Mouse (Mus musculus) hindbrain, embryonic 14.5 days (tissue): ENCODE results near the gene Tsc22d3. TPM values are rescaled to one million over a fixed set of nuclear protein-coding genes. Genes with fewer than 3 reads are reported as not detected.
A peak's percentile ranks its signal among the peaks of the same experiment; 100 is the strongest.
"Not testable (repeated sequence)": the region's sequence is repeated elsewhere in the genome, so short reads cannot be mapped to it uniquely, and the experiment has no call there.

ENCODE experiments used
- ATAC-seq: fragments of 200-750 bp; cut with Nextera tagmentation; 2 replicates; pipeline ENCODE4 v1.8.0; 2017; ENCODE audit warnings: moderate number of reproducible peaks, mild to moderate bottlenecking, moderate TSS enrichment, moderate library complexity; ENCODE audit not compliant: low FRiP score
- DNase-seq: peaks from one replicate; pipeline ENCODE4 v3.0.0-alpha.2; 2015; ENCODE audit warnings: low spot score
- H3K27ac ChIP-seq: fragments of 300-500 bp; sonication (generic); 2 replicates; pipeline ENCODE4 v1.5.1; 2014; ENCODE audit warnings: mild to moderate bottlenecking, moderate library complexity
- H3K27me3 ChIP-seq: fragments of 300-500 bp; sonication (generic); 2 replicates; pipeline ENCODE4 v1.6.1; 2014; ENCODE audit warnings: mild to moderate bottlenecking, low read length, mixed read lengths; ENCODE audit not compliant: control insufficient read depth, insufficient read depth
- H3K36me3 ChIP-seq: fragments of 300-500 bp; sonication (generic); replicated peaks from 2 replicates; pipeline ENCODE4 v1.6.1; 2014; ENCODE audit not compliant: control insufficient read depth, insufficient read depth
- H3K4me1 ChIP-seq: fragments of 300-500 bp; sonication (generic); replicated peaks from 2 replicates; pipeline ENCODE4 v1.6.1; 2014; ENCODE audit warnings: antibody characterized with exemption, low read length, mixed read lengths; ENCODE audit not compliant: control insufficient read depth, insufficient read depth
- H3K4me2 ChIP-seq: fragments of 300-500 bp; sonication (generic); replicated peaks from 2 replicates; pipeline ENCODE4 v1.6.1; 2014; ENCODE audit warnings: mild to moderate bottlenecking, moderate library complexity
- H3K4me3 ChIP-seq: fragments of 300-500 bp; sonication (generic); replicated peaks from 2 replicates; pipeline ENCODE4 v1.5.1; 2014; ENCODE audit warnings: mild to moderate bottlenecking, low read length
- H3K9ac ChIP-seq: fragments of 300-500 bp; sonication (generic); 2 replicates; pipeline ENCODE4 v1.6.1; 2014
- H3K9me3 ChIP-seq: fragments of 300-500 bp; sonication (generic); 2 replicates; pipeline ENCODE4 v1.6.1; 2016; ENCODE audit warnings: low read length; ENCODE audit not compliant: control insufficient read depth
- WGBS: fragments of 180-500 bp; shearing (Covaris S2); extraction: QIAGEN DNeasy Blood & Tissue Kit; methylation state at CpG from one replicate; pipeline ENCODE4 v1.1.7; 2014; 5-methylcytosine and 5-hydroxymethylcytosine counted together
- polyA plus RNA-seq: library from polyadenylated mRNA; unstranded; fragments of >200 nt; fragmentation: Nextera tagmentation; extraction: Ambion mirVana; gene quantifications from 2 replicates; pipeline ENCODE4 v1.2.1, GENCODE M21; 2014

Gene Tsc22d3
- polyA plus RNA-seq, 1 experiment from 2014 or later = 119 TPM

DNA sequence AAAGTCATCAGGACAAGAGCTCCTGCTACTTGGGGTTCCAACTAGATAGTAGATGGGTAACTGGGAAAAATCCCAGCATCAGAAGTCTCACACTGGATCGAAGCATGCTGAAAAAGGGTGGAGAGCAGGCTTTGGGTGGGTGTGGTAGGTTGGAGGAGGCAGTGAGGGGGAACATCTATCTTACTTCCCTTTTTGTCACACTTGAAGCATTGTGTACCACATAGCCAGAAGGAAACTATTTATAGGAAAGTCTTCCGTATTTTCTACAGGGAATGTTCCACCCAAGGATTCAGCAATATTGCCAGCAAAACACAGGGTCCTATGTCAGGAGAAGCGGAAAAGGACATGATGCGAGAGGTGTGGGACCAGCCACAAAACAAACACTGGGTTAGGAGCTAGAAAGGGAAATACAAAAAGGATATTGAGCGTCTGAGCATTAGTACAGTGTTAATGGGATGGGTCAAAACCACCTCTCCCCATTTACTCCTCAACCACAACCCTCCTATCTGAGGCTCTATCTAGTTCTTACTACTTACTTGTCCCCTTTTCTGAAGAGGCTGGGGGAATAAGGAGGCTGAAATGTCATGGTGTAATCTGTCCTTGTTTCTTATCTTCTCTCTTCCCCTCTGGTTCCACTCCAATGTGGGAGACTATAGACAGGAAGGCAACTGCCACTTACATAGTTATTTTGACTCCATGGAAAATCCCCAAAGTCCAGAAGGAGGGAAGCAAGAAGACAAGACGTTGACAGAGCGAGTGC lies 52.6 kb downstream of the Tsc22d3 start:
- peaks cover 64% of the 10 kb centered on the region for H3K27me3 ChIP-seq
- WGBS = 84% methylated on average over 7 of the region's 7 CpGs
- no peak for ATAC-seq

DNA sequence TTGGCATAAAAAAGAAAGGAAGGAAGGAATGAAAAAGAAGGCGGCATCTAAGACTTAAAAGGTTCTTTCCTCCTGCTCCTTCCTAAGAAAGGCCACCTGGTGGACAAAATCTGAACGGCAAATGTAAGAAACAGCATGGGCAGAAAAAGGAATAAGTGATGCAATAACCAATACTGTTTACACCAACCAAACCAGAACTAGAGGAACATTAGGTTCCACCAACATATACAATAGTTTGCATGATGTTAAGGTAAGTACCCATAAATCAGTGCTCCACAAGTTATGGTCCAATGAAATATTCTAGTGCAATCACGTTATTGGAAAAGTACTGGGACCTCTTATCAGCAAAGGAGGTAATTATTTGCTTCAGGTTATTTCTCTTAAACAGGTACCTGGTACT lies 55.7 kb downstream of the Tsc22d3 start:
- Histone ChIP-seq H3K9ac (no peak overlapping the region), H3K27ac (no peak overlapping the region), H3K9me3 (no peaks in the 10 kb centered on the region), H3K4me1 (peaks cover 9% of the 10 kb centered on the region; the same call in 1 of the 2 replicates), H3K4me2 (no peak overlapping the region), H3K36me3 (no peaks in the 10 kb centered on the region), H3K27me3 (peaks cover 58% of the 10 kb centered on the region), H3K4me3 (no peak overlapping the region)
- 36% methylated on average over 3 of the region's 3 CpGs for WGBS
- DNase-seq = peak; percentile 74
- ATAC-seq = no peak

More for the DNA sequence above, 52.6 kb downstream of the Tsc22d3 start:
- Histone ChIP-seq H3K4me3 (no peak overlapping the region), H3K4me1 (no peaks in the 10 kb centered on the region), H3K36me3 (no peaks in the 10 kb centered on the region), H3K4me2 (no peak overlapping the region), H3K9ac (no peak overlapping the region), H3K27ac (no peak overlapping the region), H3K9me3 (no peaks in the 10 kb centered on the region)
- no peak for DNase-seq

DNA sequence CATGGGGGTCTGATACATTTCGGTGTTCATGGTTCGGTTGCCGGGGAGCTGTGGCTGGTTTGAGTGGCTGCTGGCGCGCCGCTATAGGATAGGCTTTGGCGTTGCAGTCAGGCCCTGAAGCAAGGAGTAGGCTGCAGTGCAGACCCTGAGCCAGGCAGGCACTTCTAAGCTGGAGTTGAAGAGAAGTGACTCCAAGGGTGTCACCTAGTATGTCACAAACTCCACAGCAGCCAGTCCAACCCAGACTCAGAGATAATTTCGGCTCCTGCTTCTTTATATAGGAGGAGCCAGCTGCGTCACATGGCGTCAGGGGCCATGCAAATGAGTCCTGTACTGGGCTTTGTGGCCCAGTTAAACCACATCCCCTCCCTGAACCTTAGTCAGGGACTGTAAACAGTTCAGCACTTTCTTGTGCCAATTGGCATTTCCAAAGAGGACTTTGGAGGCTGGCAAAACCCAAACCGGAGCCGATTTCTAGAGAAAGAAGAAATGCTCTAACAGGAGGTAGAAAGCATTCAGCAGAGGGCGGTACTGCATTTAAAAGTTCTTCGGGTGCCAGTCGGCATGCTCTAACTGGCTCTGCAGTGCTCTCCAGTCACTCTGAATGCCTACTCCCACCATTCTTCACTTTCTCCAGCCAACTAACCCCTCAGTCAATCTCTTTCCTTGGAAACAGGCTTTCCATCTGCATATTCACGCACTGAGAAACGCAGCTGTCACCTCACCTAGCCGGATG lies 57.4 kb downstream of the Tsc22d3 start:
- Histone ChIP-seq H3K4me3 (peak overlapping the region; percentile 47), H3K4me1 (peaks cover 9% of the 10 kb centered on the region; the same call in 1 of the 2 replicates), H3K9me3 (no peaks in the 10 kb centered on the region), H3K36me3 (no peaks in the 10 kb centered on the region), H3K27me3 (peaks cover 55% of the 10 kb centered on the region), H3K4me2 (peak overlapping the region; percentile 69), H3K27ac (peak overlapping the region; percentile 89), H3K9ac (peak overlapping the region; percentile 72)
- WGBS = 26% methylated on average over 18 of the region's 18 CpGs
- DNase-seq = peak; percentile 48
- peak; percentile 85 for ATAC-seq

GRCm38 (mm10) chrX:140542474-140542845 lies 58.0 kb downstream of the Tsc22d3 start:
- Histone ChIP-seq H3K4me3 (peak overlapping the region; percentile 47), H3K9ac (peak overlapping the region; percentile 72), H3K27me3 (peaks cover 49% of the 10 kb centered on the region), H3K4me1 (peaks cover 9% of the 10 kb centered on the region; the same call in 1 of the 2 replicates), H3K36me3 (no peaks in the 10 kb centered on the region), H3K4me2 (peak overlapping the region; percentile 69), H3K9me3 (no peaks in the 10 kb centered on the region), H3K27ac (peak overlapping the region; percentile 89)
- ATAC-seq (peak; percentile 90), DNase-seq (peak; percentile 57)
- WGBS = 22% methylated on average over 21 of the region's 21 CpGs

DNA sequence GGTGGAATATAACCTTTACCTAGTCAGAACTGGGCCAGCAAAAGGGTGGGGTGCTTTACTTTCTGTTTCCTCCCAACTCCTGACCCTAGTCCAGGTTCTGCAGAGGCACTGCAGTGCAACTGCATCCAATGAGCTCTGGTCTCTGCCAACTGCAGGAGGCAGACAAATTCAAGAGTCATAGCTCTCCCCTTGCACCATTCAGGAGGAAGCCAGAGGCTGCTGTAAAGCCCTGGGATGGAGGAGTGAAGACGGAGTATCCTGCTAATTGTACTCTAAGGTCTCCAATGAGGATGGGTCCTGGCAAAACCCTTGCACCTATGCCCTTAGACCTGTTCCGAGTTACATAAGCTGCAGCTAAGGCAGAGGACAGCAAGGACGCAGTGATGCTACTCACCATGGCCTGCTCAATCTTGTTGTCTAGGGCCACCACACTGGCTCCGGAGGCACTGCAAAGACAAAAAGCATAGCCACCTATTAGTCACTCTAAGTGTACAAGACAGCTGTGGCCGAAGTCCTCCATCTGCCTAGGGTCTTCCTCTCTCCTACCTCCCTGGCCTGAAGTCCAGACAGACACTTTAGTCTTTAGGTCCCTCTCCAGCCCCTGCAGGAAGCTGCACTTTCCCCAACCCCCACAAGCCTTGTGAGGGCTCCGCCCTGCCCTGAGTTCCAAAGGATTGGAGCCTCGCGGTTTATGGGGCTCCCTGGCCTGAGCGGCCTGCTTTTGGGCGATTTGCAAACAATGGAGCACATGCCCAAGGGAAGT lies 58.6 kb downstream of the Tsc22d3 start:
- DNase-seq (peak; percentile 40), ATAC-seq (peak; percentile 66)
- peaks cover 9% of the 10 kb centered on the region; the same call in 1 of the 2 replicates for H3K4me1 ChIP-seq
- peak overlapping the region; percentile 72 for H3K9ac ChIP-seq
- H3K36me3 ChIP-seq = no peaks in the 10 kb centered on the region
- no peaks in the 10 kb centered on the region for H3K9me3 ChIP-seq
- 20% methylated on average over 10 of the region's 10 CpGs for WGBS
- H3K4me3 ChIP-seq = peak overlapping the region; percentile 47
- peak overlapping the region; percentile 89 for H3K27ac ChIP-seq
- H3K27me3 ChIP-seq = peaks cover 44% of the 10 kb centered on the region
- peak overlapping the region; percentile 69 for H3K4me2 ChIP-seq

DNA sequence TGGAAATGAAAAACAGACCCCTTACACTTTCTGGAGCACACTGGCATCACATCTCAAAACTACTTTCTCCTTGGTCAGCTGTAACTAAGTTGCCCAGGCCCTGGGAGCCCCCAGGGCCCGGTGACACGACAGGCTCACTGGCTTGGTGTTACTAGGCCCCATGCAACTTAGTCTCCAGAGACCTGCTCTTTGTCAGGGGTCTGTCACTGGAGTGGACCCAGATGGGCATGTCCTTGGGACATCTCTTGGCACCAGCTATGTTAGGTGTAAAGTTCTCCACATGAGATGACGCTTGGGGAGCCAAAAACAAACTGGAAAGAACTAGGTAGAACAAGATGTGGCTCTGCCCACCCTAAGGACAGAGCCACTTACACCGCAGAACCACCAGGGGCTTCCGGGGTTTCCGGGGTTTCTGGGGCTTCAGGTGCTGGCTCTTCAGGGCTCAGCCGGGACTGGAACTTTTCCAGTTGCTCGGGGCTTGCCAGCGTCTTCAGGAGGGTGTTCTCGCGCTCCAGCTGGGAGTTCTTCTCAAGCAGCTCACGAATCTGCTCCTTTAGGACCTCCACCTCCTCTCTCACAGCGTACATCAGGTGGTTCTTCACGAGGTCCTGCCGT lies 59.9 kb downstream of the Tsc22d3 start:
- Histone ChIP-seq H3K9me3 (no peaks in the 10 kb centered on the region), H3K4me1 (peaks cover 9% of the 10 kb centered on the region; the same call in 1 of the 2 replicates), H3K4me3 (no peak overlapping the region), H3K36me3 (no peaks in the 10 kb centered on the region), H3K9ac (no peak overlapping the region), H3K27ac (no peak overlapping the region), H3K27me3 (peaks cover 42% of the 10 kb centered on the region), H3K4me2 (peak overlapping the region; percentile 69)
- 86% methylated on average over 15 of the region's 15 CpGs for WGBS
- DNase-seq = no peak
- ATAC-seq = no peak

DNA sequence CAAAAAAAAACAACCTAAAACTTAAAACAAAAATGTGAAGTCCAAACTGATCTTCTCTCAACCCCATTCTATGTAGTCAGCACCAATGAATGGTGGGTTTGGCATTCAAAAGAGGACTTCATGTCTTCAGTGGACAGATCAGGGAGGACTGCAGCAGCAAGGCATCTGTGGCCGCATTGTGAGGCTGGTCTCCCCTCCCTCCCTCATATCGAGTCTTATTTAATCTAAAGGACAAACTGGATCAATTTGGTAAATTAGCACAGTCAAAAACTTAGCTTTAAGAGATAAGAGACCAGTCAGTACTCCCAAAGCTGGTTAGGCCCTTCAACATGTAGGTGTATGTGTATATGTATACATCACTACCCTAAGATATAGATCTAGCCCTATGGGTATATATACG lies 60.6 kb downstream of the Tsc22d3 start:
- not testable (repeated sequence) for H3K9me3 ChIP-seq, DNase-seq

DNA sequence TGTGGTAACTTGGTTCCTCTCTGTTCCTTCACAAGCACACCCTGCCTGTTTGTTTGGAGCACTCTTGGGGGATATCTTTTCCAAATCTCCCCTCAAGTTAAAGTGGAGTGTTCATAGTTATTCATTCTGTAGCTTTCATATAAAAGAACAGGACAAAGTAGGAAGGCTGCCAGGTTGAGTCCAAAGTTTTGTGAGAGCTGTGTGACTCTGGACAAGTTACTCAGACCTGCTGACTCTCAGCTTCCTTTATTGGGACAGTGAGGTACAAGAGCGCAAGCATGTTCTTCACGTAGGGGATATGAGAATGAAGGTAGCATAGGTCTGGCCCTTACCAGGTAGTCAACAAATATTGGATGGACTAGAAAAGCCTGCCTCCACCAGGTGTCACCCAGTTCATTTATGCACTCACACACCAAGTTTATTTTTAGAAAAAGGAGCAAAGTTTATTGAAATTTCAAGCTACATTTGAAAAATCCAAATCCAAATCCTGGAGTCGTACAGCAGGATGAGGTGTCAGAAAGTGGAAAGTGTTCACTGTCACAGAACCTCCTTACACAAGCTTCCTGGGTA lies 61.3 kb downstream of the Tsc22d3 start:
- peaks cover 9% of the 10 kb centered on the region; the same call in 1 of the 2 replicates for H3K4me1 ChIP-seq
- ATAC-seq (no peak), DNase-seq (no peak)
- no peak overlapping the region for H3K9ac ChIP-seq
- H3K27ac ChIP-seq = no peak overlapping the region
- H3K4me2 ChIP-seq = no peak overlapping the region
- no peaks in the 10 kb centered on the region for H3K9me3 ChIP-seq
- peaks cover 38% of the 10 kb centered on the region for H3K27me3 ChIP-seq
- H3K4me3 ChIP-seq = no peak overlapping the region
- no peaks in the 10 kb centered on the region for H3K36me3 ChIP-seq
- WGBS = 89% methylated on average over 3 of the region's 3 CpGs

More for the DNA sequence above, 60.6 kb downstream of the Tsc22d3 start:
- not testable (repeated sequence) for H3K4me1 ChIP-seq, H3K9ac ChIP-seq, H3K27ac ChIP-seq, H3K4me3 ChIP-seq, H3K36me3 ChIP-seq, H3K4me2 ChIP-seq, ATAC-seq
- peaks cover 39% of the 10 kb centered on the region for H3K27me3 ChIP-seq
- WGBS = 98% methylated on average over 3 of the region's 3 CpGs
